Mouse (Mus musculus) lung, postnatal 14 days (tissue): ENCODE results near the gene Cfap57.

Source experiments
- DNase-seq: peaks from one replicate; pipeline ENCODE4 v3.0.0; 2021

Cfap57 gene

DNA sequence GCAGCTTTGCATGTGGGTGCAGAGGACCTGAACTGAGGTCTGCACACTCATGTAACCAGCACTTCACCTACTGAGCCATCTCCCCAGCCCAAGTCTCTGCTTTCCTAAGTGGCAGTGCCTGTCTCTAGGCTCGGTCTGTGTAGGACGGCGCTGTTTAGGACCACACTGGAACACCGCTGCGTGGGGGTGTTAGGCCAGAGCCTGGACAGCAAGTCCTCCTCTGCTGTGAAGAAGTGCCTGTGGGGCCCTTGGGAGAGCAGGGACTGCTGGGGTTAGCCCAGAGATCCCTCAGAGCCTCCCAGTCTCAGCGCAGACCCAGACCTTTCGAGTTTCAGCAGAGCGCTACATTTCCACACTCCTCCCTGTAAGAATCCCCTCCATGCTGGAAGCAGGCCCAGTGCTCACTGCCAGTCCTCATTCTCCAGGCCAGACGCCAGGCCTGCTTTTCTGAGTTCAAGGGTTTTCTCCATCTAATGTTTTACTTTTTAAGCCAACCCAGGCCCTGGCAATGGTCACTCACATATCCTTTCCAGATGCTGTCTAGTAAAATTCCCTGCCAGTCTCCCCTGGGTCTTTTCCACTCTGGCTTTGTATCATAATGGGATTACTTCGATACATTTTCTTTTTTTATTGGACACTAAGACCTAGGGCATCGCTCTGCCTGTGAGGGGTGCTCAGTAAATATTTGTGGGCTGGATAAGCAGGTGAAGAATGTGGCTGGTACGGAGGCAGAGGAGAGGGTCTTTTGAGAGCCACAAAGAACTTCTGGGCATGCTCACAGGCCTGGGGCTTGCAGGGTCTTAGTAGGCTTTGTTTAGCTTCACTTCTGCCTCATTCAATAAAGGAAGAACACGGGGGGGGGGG, 56.3 kb downstream of the Cfap57 start:
- DNase-seq, result no peak

DNA sequence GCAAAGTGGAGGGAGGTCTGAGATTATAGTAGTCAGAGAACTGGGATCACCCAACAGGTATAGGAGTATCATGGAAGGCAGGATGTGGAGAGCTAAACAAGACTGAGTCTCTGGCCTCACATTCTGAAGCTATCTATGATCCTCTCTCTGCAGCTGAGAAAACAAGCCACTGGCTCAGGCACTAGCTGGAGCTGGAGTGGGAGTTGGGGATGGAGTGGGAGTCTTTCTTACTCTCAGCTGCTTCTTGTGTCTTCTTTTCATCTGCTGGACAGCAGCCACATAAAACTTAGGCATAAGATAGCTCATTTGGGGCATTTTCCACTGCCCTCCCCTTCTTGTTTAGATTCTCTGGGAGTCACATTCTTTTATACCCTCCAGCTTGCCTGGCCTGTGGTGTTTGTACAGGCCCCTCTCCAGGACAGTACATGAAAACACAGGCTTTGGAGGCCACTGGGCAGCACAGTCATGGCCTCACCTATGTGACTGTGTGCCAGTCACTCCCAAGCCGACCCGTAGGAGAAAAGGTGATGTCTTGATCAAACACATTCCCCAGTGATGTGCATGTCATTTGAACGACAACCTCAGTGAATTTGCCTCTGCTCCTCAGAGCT, 67.4 kb downstream of the Cfap57 start:
- DNase-seq, result no peak

DNA sequence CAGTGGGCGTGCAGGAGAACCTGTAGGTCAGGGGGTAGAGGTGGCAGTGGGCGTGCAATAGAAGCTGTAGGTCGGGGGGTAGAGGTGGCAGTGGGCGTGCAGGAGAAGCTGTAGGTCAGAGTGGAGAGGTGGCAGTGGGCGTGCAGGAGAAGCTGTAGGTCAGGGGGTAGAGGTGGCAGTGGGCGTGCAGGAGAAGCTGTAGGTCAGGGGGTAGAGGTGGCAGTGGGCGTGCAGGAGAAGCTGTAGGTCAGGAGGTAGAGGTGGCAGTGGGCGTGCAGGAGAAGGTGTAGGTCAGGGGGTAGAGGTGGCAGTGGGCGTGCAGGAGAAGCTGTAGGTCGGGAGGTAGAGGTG, 72.5 kb downstream of the Cfap57 start:
- peak; percentile 9 for DNase-seq

DNA sequence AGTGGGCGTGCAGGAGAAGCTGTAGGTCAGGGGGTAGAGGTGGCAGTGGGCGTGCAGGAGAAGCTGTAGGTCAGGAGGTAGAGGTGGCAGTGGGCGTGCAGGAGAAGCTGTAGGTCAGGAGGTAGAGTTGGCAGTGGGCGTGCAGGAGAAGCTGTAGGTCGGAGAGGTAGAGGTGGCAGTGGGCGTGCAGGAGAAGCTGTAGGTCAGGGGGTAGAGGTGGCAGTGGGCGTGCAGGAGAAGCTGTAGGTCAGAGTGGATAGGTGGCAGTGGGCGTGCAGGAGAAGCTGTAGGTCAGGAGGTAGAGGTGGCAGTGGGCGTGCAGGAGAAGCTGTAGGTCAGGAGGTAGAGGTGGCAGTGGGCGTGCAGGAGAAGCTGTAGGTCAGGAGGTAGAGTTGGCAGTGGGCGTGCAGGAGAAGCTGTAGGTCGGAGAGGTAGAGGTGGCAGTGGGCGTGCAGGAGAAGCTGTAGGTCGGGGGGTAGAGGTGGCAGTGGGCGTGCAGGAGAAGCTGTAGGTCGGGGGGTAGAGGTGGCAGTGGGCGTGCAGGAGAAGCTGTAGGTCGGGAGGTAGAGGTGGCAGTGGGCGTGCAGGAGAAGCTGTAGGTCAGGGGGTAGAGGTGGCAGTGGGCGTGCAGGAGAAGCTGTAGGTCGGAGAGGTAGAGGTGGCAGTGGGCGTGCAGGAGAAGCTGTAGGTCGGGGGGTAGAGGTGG, 73.0 kb downstream of the Cfap57 start:
- peak; percentile 47 for DNase-seq

DNA sequence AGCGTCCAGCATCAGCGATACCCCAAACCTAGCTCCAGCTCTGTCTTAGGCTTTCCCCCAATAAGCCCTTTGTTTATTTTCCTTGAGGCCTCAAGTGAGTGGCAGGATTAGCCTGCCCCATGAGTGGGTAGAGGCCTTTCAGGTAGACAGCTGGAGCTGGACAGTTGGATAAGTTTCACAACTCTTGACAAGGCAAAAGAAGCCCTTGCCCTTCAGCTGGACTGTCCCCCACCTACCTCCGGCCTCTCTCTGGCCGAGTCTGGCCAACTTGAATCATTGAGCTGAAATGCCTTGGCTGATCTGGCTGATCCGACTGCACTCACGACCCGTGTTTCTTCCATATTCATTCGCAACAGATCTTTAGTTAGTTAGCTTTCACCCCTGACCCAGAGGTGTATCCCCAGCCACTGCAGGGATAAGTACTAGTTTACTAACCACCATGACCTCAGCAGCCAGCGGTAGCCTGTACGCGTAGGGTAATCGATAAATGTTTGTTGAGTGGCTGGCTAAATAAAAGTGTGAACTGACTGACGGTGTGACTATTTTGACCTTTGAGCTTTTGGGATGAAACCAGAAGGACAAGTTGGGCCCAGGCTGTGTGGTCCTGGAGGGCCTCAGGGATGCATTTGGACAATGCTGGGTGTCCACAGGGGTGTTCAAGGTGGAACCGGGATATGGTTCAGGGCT, 76.0 kb downstream of the Cfap57 start:
- DNase-seq, result no peak

DNA sequence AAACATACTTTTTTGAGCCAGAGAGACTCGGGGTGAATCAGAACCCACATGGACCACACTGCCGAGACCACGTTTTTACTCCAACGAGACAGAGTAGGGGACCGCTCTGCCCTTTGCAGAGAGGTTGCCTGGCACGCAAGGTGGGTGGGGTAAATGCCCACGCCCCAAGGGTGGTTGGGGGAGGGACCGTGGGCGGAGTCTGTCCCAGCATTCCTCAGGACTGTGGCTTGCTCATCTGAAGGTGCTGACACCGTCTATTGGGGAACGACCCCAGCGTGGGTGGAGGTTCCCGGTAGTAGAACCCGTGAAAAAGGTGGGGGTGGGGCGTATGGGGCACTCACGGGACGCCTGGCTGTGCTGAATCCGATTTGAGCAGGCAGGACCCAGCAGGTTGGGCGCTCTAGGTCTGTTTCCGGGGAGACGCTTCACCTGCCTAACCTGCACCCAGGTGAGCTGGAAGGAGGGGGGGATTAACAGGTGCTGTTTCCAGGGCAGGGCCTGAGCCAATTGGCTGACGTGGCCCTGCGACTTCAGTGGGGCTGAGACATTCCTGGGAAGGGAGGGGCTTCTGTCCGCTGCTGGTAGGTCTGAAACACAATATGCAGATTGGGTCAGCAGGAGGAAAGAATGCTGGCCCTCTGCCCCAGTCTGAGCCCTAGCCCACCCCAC, 76.9 kb downstream of the Cfap57 start, which contains the start of gene Tmem125:
Gene Tmem125 (minus strand): TSS at position 453 of the 669 bp plus-strand sequence.
- peak; percentile 79 for DNase-seq

DNA sequence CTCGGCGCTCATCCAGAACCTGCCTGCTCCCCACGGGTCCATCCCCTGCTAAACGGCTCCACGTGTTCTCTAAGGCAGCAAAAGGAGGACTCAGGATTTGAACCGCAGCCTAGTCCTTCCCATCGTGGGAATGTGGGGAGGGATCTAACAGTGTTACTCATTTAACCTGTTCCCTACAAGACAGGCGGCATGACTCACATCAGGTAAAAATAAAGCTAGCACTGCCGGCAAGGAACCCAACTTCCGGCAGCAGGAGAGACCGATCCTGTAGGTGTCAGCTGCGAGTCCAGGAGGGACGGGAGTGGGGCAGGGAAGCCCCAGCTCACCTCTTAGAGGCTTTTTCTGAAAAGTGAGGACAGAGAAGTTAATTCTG, 77.4 kb downstream of the Cfap57 start:
- DNase-seq, result peak; percentile 25

DNA sequence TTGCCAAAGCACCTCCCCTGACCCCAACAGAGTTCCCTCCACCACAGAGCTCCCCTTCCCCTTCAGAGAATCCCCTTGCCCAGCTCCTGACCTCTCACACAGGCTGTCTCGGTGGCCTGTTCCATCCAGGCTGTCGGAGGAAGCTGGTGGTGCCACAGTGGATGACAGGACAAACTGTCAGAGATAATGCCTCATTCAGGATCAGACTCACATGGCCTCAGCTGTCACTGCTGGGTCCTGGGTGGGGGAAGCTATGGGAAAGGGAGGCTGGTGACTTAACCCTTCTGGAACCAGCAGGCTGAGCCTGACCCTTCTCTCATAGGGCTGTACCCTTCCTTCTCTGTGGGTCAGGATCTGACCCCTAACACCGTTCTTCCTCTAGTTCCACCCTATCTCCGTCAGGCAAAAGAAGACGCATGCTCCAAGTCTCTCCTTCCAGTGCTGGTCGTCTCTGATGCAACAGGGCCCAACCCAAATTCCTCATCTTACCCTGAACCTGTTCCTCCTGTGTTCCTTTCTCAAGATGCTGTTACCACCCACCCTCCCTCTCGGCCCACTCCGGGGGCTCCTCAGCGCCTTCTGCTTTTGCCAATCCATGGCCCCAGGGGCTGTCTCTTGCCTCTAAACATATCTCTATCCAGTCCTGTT, 77.9 kb downstream of the Cfap57 start:
- DNase-seq, result no peak

DNA sequence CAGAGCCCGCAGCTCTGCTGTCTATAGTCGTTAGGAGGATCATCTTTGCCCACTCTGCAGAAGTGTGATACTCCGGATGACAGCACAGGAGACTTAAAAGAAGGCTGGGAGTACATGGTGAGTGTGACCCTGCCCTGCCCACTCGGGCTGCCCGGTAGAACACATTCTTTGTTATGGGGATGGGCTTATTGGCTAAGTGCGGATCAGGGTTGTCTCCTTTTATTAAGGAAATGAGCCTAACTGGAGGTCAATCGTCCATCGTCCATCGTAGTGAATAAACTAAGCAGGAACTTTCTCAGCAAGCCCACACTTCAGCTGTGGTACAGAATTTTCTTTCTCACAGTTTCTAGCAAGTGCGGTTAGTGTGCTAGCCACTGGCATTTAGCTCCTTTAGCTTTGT, 80.7 kb downstream of the Cfap57 start:
- DNase-seq, result no peak

DNA sequence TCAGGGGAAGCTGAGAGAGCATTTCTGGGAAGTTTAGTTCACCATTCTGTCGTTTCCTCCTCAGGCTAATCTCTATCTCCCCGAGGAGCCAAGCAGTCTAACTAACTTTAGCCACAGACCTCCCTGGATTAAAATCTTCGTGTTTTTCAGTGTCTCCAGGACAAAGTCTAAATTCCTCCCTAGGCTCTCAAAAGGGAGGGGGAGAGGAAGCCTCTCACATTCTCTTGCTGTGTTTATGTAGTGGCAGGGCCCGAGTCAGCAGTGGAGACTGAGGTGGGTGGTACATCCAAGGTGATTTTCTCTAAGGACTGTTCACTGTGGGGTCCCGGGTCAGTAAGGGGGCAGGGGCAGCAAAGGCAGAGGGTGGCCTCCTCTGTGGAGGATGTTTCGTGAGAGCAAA, 82.8 kb downstream of the Cfap57 start:
- DNase-seq, result no peak

DNA sequence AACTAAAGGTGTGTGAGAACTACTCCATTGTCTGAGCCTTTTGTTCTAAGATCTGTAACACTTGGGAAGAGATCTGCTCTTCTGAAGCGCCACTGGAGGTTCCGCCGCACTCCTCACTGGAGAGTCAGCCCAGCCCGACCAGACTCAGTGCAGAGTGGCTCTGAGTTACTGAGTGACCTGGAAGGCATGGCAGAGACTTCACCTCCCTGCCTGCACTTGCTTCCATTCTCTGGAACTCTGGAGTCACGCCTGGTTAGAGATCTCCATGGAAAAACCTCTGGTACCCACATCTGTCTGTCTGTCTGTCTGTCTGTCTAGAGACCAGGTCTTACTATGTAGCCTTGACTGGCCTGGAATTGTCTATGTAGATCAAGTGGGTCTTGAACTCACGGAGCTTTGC, 85.0 kb downstream of the Cfap57 start:
- DNase-seq, result no peak

DNA sequence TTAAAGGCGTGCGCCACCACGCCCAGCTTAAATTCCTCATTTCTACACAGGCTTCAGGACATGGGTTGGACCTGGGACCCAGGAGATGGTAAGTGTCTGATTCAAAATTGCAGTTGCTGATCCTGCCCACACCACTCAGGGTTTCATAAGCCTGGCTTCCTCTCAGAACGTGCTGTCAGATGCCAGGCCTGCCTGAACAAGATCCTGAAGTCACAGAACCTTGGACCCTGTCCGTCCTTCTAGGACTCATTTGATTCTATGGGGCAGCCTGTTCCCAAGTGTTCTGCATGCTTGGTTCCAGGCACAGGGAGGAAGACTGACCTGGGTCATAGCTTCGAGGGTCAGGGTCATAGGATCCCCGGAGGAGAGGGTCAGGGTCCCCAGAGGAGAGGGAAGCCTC, 87.0 kb downstream of the Cfap57 start:
- no peak for DNase-seq

DNA sequence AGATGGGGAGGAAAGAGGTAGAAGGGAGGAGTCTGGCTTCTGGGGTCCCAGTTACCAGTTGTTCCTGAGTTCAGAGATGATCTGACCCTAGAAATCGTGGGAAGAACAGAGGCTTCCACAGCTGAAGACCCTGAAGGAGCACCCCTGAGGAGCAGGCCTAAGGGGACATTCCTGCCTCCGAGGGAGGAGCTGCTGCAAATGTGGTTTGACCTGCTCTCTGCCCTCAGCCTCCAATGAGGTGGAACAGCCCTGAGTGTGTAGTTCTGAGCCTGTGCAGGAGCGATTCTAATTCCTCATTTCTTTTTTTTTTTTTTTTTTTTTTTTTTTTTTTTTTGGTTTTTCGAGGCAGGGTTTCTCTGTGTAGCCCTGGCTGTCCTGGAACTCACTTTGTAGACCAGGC, 87.4 kb downstream of the Cfap57 start:
- no peak for DNase-seq

DNA sequence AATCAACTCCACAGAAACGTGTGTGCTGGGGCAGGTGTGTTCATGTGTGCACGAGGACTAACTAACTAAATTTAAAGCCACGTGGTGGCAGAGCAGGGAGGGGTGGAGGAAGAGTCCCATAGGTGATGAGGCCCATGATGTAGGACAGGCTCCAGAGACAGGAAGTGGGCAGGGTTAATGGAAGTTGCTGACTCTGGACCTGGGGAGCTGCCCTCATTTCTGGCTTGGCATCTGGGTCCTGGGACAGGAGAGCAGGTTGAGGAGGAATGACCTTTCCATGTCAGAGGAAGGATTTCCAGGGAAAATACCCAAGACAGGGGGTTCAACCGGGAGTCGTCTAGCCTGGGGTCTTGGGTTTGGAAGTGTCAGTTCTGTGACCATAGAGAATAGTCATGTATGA, 87.9 kb downstream of the Cfap57 start:
- DNase-seq, result no peak

DNA sequence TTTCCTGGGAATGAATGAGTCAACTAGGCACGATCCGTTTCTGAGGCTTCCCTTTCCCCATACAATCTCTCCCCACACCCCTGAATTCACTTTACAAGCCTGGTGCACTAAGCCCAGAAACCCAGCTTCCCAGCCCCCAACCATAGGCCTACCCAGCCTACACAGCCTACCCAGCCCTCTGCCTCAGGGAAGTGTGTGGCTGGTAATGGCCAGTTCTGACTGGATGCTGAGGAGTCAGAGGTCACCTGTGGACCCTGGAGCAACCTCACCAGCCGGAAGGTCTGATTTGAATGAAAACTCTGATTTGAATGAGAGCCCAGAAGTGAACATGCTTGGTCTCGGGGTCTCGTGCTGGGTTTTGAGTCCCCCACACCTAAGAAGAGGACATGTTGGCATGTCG, 92.9 kb downstream of the Cfap57 start:
- DNase-seq, result no peak

DNA sequence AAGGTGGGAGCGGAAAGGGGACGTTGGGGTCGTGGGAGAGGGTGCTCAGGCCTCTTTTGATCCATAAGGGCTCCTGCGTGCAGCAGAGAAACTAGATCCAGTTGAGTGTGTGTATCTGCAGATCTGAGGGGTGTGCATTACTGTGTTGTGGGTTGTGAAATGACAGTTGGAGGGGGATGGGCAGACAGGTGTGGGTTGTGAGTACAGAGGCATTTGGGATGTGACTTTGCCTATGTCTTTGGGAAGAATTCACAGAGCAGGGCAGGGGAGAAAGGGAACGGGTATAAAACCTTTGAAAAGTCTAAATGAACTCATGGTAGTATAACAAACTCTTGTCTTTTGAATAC, 93.3 kb downstream of the Cfap57 start:
- no peak for DNase-seq

DNA sequence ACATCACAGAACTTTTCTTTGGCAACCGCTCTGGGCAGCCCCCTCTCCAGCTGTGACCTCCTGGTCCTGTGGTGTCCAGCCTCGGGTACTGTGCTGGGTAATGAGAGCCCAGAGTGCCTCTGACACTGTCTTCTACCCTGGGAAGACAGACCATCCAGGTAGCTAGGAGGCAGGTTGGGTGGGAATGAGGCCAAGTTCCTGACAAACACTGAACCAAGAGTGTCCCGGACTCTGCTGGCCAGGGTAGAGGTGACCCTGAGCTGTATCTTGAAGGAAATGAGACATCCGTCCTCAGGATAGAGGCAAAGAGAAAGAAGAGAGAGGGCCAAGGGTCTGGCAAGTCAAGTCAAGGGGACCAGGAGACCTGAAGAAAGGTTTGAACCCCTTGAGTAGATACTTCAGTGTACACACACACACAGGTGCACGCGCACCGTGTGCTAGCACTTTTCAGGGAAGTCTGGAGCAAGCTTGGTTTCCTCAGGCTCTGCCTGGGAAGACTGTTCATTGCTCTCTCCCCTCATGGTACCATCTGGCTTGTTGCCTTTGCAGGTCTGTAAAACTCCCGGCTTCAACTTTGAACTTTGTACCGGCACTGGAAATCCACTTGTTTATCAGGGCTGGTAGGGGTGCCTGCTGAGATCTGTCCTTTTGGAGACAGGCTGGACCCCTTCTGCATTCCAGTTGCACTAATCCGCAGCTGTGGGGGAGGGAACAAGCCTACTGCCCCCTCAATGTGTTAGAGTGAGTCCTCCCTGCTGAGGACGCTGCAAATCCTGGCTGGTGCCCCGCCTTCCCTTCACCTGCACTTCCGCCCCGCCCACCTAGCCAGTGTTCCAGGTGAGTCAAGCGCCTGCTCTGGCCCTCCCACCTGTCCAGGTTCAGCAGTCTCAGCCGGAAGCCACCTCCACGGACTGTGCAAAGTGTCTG, 93.9 kb downstream of the Cfap57 start, which contains the start of gene 2610528J11Rik:
Gene 2610528J11Rik (plus strand): TSS at position 592 of the 927 bp plus-strand sequence.
- peak; percentile 70 for DNase-seq

DNA sequence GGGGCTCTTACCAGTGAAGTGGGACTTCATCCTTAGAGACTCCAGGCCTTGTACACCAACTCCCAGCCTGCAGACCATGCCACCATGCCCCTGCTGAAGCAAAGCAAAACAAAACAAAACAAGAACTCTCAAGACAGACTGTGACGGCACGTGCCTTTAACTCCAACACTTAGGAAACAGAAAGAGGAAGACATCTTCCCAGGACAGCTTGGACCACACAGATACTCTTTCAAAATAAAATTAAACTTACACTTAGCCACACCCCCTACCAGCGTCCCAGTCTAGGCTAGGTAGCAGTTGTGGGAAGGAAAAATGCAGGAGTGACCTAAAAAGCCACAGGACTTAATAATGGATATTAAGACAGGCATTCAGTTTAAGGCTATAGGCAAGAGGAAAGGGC, 94.8 kb downstream of the Cfap57 start:
- DNase-seq, result no peak

DNA sequence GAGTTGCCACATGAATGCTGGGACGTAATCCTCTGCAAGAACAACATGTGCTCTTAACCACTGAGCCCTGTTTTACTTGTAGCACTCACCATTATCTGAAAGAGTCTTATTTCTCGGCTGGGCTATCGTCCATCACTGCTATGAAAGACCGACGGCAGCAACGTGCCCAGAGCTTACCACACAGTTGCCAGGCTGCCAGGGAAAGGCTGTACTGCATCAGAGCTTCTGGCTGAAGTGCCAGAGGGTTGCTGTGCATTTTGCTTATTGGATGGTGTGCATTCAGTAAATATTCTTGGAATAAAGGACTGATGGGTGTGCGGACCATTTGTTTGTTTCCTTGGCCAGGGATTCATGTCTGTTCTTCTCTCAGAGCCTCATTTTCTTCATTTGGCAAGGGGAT, 96.6 kb downstream of the Cfap57 start:
- no peak for DNase-seq

DNA sequence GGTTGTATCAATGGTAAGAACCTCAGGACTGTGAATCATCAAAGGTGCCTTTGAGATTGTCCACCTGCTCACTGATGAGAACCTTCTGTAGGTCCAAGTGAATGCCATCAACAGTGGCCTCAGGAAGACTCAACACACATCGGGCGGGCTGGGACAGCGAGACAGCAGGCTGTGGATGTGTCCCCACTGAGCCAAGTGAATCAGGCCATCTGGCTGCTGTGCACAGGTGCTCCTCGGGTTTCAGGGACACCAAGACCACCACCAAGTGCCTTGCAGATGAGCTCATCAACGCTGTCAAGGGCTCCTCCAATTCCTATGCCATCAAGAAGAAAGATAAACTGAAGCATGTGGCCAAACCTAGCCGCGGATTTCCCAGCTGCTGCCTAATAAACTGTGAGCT, 98.3 kb downstream of the Cfap57 start:
- DNase-seq, result no peak

DNA sequence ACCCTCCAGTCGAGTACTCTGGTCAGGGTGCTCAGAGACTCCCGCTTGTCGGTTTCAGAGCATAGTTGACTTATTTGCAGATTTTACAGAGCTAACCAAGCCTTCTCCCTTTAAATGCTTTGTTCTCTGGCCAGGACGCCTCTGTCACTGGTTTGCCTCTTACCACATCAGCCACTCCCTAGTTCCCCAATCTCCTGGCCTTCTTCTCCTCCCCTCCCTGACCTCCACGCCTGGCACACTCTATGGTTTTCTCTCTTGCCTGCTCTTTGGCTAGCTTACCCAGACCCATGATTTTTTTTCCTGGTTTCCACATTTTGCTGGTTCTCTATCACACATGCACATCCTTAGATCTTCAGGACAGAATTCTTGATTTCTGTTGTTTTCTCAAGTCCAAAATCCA, 102.4 kb downstream of the Cfap57 start:
- DNase-seq, result no peak
